Mouse (Mus musculus) forebrain, embryonic 14.5 days (tissue): ENCODE data around the gene Slc25a4. TPM values are rescaled to one million over a fixed set of nuclear protein-coding genes. Genes with fewer than 3 reads are reported as not detected.

Experiments used
- ATAC-seq: fragments of 200-750 bp; cut with Nextera tagmentation; 2 replicates; pipeline ENCODE4 v1.8.0; 2017; ENCODE audit warnings: mild to moderate bottlenecking, moderate library complexity
- DNase-seq: peaks from one replicate; pipeline ENCODE4 v3.0.0-alpha.2; 2015; ENCODE audit warnings: low spot score
- H3K27ac ChIP-seq: fragments of 300-500 bp; sonication (generic); 2 replicates; pipeline ENCODE4 v1.5.1; 2014; ENCODE audit warnings: low read depth, mild to moderate bottlenecking, control low read depth, low read length, moderate library complexity
- H3K27me3 ChIP-seq: fragments of 300-500 bp; sonication (generic); replicated peaks from 2 replicates; pipeline ENCODE4 v1.6.1; 2014; ENCODE audit warnings: low read length, control low read depth, mixed read lengths; ENCODE audit not compliant: control insufficient read depth, insufficient read depth
- H3K36me3 ChIP-seq: fragments of 300-500 bp; sonication (generic); 2 replicates; pipeline ENCODE4 v1.6.1; 2014; ENCODE audit warnings: low read length, control low read depth; ENCODE audit not compliant: control insufficient read depth, insufficient read depth
- H3K4me1 ChIP-seq: fragments of 300-500 bp; sonication (generic); 2 replicates; pipeline ENCODE4 v1.6.1; 2014; ENCODE audit warnings: antibody characterized with exemption, low read length, control low read depth; ENCODE audit not compliant: control insufficient read depth, insufficient read depth
- H3K4me2 ChIP-seq: fragments of 300-500 bp; sonication (generic); 2 replicates; pipeline ENCODE4 v1.6.1; 2014; ENCODE audit warnings: mild to moderate bottlenecking, control low read depth, low read length
- H3K4me3 ChIP-seq: fragments of 300-500 bp; sonication (generic); 2 replicates; pipeline ENCODE4 v1.5.1; 2014; ENCODE audit warnings: low read depth, low read length, control low read depth
- H3K9ac ChIP-seq: fragments of 300-500 bp; sonication (generic); 2 replicates; pipeline ENCODE4 v1.6.1; 2014; ENCODE audit warnings: mild to moderate bottlenecking, low read length, control low read depth, moderate library complexity
- H3K9me3 ChIP-seq: fragments of 300-500 bp; sonication (generic); replicated peaks from 2 replicates; pipeline ENCODE4 v1.6.1; 2016; ENCODE audit warnings: low read length, control low read depth, mixed read lengths; ENCODE audit not compliant: control insufficient read depth
- WGBS: fragments of 180-500 bp; shearing (Covaris S2); extraction: QIAGEN DNeasy Blood & Tissue Kit; methylation state at CpG from one replicate; pipeline ENCODE4 v1.1.7; 2014; 5-methylcytosine and 5-hydroxymethylcytosine counted together
- polyA plus RNA-seq: library from polyadenylated mRNA; unstranded; fragments of >200 nt; fragmentation: Nextera tagmentation; extraction: Ambion mirVana; gene quantifications from 2 replicates; pipeline ENCODE4 v1.2.1, GENCODE M21; 2014

Slc25a4 gene
- polyA plus RNA-seq, 1 experiment from 2014 or later, result 688 TPM

DNA sequence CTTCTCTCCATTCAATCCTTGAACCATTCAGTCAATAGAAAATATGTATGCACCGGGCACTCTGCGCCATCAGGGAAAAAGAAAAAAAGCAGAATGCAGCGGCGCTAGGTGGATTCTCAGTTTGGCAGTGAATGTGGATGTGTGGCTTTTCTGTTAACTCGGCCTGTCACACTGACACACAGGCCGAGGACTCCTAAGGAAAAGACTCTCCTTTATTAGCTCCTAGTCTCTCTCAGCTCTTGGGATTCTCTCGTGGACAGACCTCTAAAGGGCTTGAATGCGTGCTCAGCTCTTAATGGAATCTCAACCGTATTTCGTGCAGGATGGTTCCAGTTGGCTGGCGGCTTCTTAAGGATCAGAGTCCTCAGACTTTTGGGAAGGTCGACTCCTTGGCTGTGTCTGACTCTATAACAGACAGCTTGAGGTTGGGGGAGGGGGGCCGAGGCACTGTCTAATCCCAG lies 557 bp upstream of the Slc25a4 start:
- Histone ChIP-seq H3K27me3 (no peaks in the 10 kb centered on the region), H3K9me3 (no peaks in the 10 kb centered on the region)
- DNase-seq, result peak; percentile 30

DNA sequence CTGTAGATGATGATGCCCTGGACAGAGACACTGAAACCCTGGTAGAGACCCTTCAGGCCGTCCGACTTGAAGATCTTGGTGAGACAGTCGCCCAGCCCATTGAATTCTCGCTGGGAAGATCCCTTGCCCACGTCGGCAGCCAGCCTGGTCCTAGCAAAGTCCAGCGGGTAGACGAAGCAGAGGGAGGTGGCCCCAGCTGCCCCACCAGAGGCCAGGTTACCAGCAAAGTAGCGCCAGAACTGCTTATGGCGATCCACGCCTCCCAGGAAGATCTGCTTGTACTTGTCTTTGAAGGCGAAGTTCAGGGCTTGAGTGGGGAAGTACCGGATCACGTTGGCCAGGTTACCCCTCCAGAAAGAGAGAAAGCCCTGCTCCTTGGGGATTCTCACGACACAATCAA lies 2.0 kb downstream of the Slc25a4 start:
- DNase-seq (no peak), ATAC-seq (no peak)
- Histone ChIP-seq H3K4me3 (peak overlapping the region; percentile 81), H3K36me3 (peaks cover 50% of the 10 kb centered on the region), H3K9ac (peak overlapping the region; percentile 98), H3K9me3 (no peaks in the 10 kb centered on the region), H3K27ac (no peak overlapping the region), H3K4me2 (peak overlapping the region; percentile 89), H3K4me1 (peaks cover 25% of the 10 kb centered on the region), H3K27me3 (no peaks in the 10 kb centered on the region)
- WGBS, result 77% methylated on average over 15 of the region's 15 CpGs

More for the DNA sequence above, 557 bp upstream of the Slc25a4 start:
- peak overlapping the region; percentile 81 for H3K4me3 ChIP-seq
- H3K4me1 ChIP-seq, result peaks cover 25% of the 10 kb centered on the region
- peak overlapping the region; percentile 98 for H3K27ac ChIP-seq
- H3K36me3 ChIP-seq, result peaks cover 26% of the 10 kb centered on the region
- ATAC-seq, result no peak; the same call in 1 of the 2 replicates
- WGBS, result 2% methylated on average over 13 of the region's 13 CpGs
- H3K9ac ChIP-seq, result peak overlapping the region; percentile 98
- peak overlapping the region; percentile 89 for H3K4me2 ChIP-seq

DNA sequence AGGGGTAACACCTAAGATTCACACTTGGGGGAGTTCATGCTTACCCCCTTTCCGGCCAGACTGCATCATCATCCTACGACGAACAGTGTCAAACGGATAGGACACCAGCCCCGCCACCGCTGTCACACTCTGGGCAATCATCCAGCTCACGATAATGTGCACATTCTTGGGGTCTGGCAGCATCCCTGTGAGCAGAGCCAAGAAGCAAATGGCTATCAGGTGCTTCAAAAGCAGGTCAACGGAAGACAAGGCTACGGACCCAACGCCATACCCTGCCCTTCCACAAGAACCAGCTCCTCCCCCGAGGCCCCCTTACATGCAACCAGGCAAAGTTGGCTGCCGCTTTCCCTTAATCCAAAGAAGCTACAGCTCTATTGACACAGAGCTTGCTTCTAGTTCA lies 2.7 kb downstream of the Slc25a4 start:
- Histone ChIP-seq H3K4me1 (peaks cover 25% of the 10 kb centered on the region), H3K4me2 (peak overlapping the region; percentile 89), H3K9ac (peak overlapping the region; percentile 98; the same call in 1 of the 2 replicates), H3K36me3 (peaks cover 53% of the 10 kb centered on the region), H3K4me3 (peak overlapping the region; percentile 81; the same call in 1 of the 2 replicates), H3K27ac (no peak overlapping the region), H3K9me3 (no peaks in the 10 kb centered on the region), H3K27me3 (no peaks in the 10 kb centered on the region)
- no peak for ATAC-seq
- DNase-seq, result no peak
- 67% methylated on average over 12 of the region's 12 CpGs for WGBS

DNA sequence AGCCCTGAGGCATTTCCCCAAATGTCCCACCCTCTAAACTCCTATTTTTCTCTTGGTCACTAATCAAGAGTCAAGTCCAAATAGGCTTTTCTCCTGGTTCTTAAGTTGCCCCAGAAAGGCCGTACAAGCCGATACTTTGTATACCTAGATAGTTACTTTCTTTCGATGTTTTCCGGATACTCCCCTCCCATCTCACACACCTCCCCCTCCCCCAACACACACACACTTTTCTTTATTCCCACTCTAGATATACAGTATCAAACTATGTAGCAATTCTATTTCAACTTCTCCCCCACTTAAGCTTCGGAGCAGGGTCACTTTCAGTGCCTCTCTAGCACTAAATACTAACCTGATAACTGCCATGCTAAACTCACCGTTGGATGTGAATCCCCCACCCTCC lies 5.0 kb downstream of the Slc25a4 start:
- H3K9ac ChIP-seq, result peak overlapping the region; percentile 7; the same call in 1 of the 2 replicates
- WGBS, result 88% methylated on average over 6 of the region's 6 CpGs

DNA sequence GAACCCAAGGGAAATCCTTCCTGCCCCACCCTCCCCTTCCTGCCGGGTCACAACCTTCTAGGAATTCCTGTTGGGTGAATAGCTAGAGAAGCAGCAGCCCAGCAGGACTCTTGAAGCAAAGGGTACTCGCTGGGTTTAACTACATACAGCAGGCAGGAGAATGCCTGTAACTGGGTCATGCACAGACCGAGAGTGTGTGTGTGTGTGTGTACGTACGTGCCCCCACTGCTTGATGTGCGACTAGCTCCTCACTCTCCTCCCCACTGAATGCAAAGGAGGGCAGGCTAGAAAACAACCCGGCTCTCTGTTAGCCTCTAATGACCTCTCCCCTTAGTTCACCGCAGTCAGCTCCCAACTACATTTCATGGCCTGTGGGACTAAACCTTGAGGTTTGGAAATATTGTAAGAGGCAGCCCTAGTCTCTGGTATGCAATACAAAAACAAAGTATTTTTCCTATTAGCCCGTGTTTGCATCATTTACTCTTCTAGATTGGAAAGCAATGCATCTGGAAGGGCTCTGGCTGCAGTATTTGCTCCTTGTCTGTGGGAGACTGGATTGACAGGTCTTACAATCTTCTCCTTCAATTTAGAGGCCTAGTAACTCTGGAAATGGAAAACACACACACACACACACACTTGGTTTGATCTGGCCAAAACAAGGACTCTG lies 6.0 kb downstream of the Slc25a4 start:
- no peak overlapping the region for H3K4me3 ChIP-seq
- no peak overlapping the region for H3K4me2 ChIP-seq
- 85% methylated on average over 9 of the region's 9 CpGs for WGBS
- no peaks in the 10 kb centered on the region for H3K9me3 ChIP-seq
- no peak for DNase-seq
- no peak overlapping the region for H3K27ac ChIP-seq
- peaks cover 64% of the 10 kb centered on the region for H3K36me3 ChIP-seq
- H3K9ac ChIP-seq, result no peak overlapping the region
- no peaks in the 10 kb centered on the region for H3K27me3 ChIP-seq
- no peak for ATAC-seq
- peaks cover 17% of the 10 kb centered on the region for H3K4me1 ChIP-seq

More for the DNA sequence above, 5.0 kb downstream of the Slc25a4 start:
- peaks cover 17% of the 10 kb centered on the region for H3K4me1 ChIP-seq
- peaks cover 64% of the 10 kb centered on the region for H3K36me3 ChIP-seq
- H3K27me3 ChIP-seq, result no peaks in the 10 kb centered on the region
- DNase-seq (no peak), ATAC-seq (no peak)
- no peak overlapping the region for H3K27ac ChIP-seq
- H3K4me2 ChIP-seq, result no peak overlapping the region
- H3K4me3 ChIP-seq, result no peak overlapping the region
- H3K9me3 ChIP-seq, result no peaks in the 10 kb centered on the region

DNA sequence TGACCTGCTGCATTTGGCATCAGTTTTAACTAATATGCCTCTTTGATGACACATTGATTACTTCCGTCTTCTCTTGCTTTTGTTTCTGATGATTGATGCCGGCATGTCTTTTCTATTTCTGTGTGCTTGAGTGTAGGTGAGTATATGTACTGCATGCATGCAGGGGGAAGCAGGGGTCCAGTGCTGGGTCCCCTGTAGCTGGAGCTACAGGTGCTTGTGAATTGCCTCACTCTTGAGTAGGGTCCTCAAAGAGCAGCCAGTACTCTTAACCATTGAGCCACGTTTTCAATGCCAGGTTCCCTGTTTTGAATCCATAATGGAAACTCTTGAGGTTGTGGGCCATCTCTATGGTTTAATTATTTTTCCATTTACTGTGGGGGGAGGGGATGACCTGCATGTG lies 6.8 kb downstream of the Slc25a4 start:
- Histone ChIP-seq H3K27ac (no peak overlapping the region), H3K4me2 (no peak overlapping the region), H3K9me3 (no peaks in the 10 kb centered on the region), H3K36me3 (peaks cover 63% of the 10 kb centered on the region), H3K4me3 (no peak overlapping the region), H3K9ac (no peak overlapping the region), H3K27me3 (no peaks in the 10 kb centered on the region), H3K4me1 (peaks cover 9% of the 10 kb centered on the region)
- DNase-seq, result no peak
- 86% methylated on average over 3 of the region's 3 CpGs for WGBS
- ATAC-seq, result no peak

DNA sequence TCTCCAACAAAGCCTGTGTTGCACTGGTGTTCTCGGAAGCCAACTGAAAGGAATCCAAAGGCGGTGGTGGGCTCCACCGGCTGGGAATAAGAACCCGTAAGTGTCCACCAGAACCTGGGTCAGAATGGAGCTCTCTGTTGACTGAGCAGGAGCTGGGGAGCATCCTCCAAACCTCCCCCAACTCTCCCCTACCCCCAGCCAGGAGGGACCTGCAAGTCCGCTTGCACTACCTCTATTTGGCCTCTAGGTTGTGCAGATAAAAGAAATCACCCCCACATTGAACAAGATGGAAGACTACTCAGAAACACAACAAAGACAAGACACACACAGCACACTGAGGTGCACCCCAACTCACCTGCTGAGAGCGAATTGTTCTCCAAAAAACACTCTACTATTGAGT lies 8.7 kb downstream of the Slc25a4 start:
- Histone ChIP-seq H3K36me3 (peaks cover 43% of the 10 kb centered on the region), H3K27me3 (no peaks in the 10 kb centered on the region)

DNA sequence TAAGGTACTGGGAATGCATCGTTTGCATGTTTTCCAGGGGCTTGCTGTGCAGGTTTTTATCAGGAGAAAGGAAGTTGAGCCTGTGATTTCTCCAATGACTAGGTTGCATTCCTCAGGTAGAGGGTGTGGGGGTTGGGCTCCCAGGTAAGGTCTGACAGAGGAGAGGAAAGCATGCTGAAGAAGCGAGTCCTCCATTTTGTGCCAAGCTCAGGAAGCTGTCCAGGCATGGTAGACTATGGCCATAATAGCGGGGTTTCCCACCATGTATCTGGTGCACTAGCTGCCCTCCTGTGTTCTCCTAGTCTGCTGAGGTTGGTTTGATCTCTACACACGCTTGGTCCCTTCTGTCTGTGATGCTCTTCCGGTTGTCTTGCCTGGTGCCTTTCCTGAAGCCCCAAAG lies 13.4 kb downstream of the Slc25a4 start:
- H3K36me3 ChIP-seq, result peaks cover 14% of the 10 kb centered on the region
- H3K4me3 ChIP-seq, result no peak overlapping the region
- no peak overlapping the region for H3K9ac ChIP-seq
- no peak overlapping the region for H3K27ac ChIP-seq
- H3K4me1 ChIP-seq, result no peaks in the 10 kb centered on the region
- ATAC-seq, result no peak
- no peaks in the 10 kb centered on the region for H3K9me3 ChIP-seq
- 92% methylated on average over 5 of the region's 5 CpGs for WGBS
- H3K4me2 ChIP-seq, result no peak overlapping the region
- H3K27me3 ChIP-seq, result no peaks in the 10 kb centered on the region
- DNase-seq, result no peak

More for the DNA sequence above, 8.7 kb downstream of the Slc25a4 start:
- DNase-seq, result no peak
- H3K4me1 ChIP-seq, result no peaks in the 10 kb centered on the region
- no peak overlapping the region for H3K4me3 ChIP-seq
- 89% methylated on average over 6 of the region's 6 CpGs for WGBS
- H3K27ac ChIP-seq, result no peak overlapping the region
- H3K9ac ChIP-seq, result no peak overlapping the region
- no peaks in the 10 kb centered on the region for H3K9me3 ChIP-seq
- no peak overlapping the region for H3K4me2 ChIP-seq
- no peak for ATAC-seq

DNA sequence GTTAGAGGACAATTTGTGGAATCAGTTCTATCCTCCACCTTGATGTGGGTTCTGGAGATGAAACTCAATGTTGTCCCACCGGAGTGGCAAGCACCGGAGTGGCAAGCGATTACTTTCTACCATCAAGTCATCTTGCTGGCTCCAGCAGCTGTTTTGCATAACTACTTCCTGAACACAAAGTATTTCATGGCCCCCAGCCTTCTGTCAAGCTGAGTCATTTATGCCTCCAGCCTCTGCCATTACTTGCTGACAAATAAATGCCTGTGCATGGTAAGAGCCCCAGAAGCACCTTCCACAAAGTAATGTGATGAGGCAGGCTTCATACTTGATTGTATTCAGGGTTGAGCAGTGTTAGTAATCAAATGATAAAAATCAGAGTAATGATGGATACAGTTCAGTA lies 14.2 kb downstream of the Slc25a4 start:
- DNase-seq, result no peak
- Histone ChIP-seq H3K27me3 (no peaks in the 10 kb centered on the region), H3K4me3 (no peak overlapping the region), H3K4me2 (no peak overlapping the region), H3K9me3 (no peaks in the 10 kb centered on the region), H3K4me1 (no peaks in the 10 kb centered on the region), H3K9ac (no peak overlapping the region), H3K27ac (no peak overlapping the region), H3K36me3 (peaks cover 11% of the 10 kb centered on the region)
- no peak for ATAC-seq
- 85% methylated on average over 3 of the region's 3 CpGs for WGBS
